Mouse (Mus musculus) forebrain, postnatal 0 days (tissue): ENCODE results near the gene P4ha2. TPM values are rescaled to one million over a fixed set of nuclear protein-coding genes. Genes with fewer than 3 reads are reported as not detected.
A peak's percentile ranks its signal among the peaks of the same experiment; 100 is the strongest.

Experiments used
- ATAC-seq: fragments of 200-750 bp; cut with Nextera tagmentation; 2 replicates; pipeline ENCODE4 v1.8.0; 2017; ENCODE audit warnings: mild to moderate bottlenecking, moderate library complexity
- DNase-seq: peaks from one replicate; pipeline ENCODE4 v3.0.0-alpha.2; 2015
- H3K27ac ChIP-seq: fragments of 300-500 bp; sonication (generic); 2 replicates; pipeline ENCODE4 v1.5.1; 2014; ENCODE audit warnings: low read depth, mild to moderate bottlenecking, antibody characterized with exemption, low read length, moderate library complexity, mixed read lengths
- H3K27me3 ChIP-seq: fragments of 300-500 bp; sonication (generic); 2 replicates; pipeline ENCODE4 v1.6.1; 2014; ENCODE audit warnings: mild to moderate bottlenecking, low read length, mixed read lengths; ENCODE audit not compliant: insufficient read depth
- H3K36me3 ChIP-seq: fragments of 300-500 bp; sonication (generic); 2 replicates; pipeline ENCODE4 v1.6.1; 2014; ENCODE audit warnings: mild to moderate bottlenecking, moderate library complexity; ENCODE audit not compliant: insufficient read depth
- H3K4me1 ChIP-seq: fragments of 300-500 bp; sonication (generic); 2 replicates; pipeline ENCODE4 v1.6.1; 2014; ENCODE audit warnings: antibody characterized with exemption; ENCODE audit not compliant: insufficient read depth
- H3K4me2 ChIP-seq: fragments of 300-500 bp; sonication (generic); 2 replicates; pipeline ENCODE4 v1.6.1; 2014; ENCODE audit warnings: low read depth, mild to moderate bottlenecking, moderate library complexity
- H3K4me3 ChIP-seq: fragments of 300-500 bp; sonication (generic); 2 replicates; pipeline ENCODE4 v1.5.1; 2014; ENCODE audit warnings: low read depth, low read length, mixed read lengths
- H3K9ac ChIP-seq: fragments of 300-500 bp; sonication (generic); 2 replicates; pipeline ENCODE4 v1.6.1; 2014; ENCODE audit warnings: mild to moderate bottlenecking
- H3K9me3 ChIP-seq: fragments of 300-500 bp; sonication (generic); 2 replicates; pipeline ENCODE4 v1.6.1; 2016; ENCODE audit warnings: low read length
- CTCF ChIP-seq: sonication (generic); IDR thresholded peaks from 2 replicates; pipeline ENCODE4 v1.5.1; 2016; ENCODE audit warnings: antibody characterized with exemption, control low read depth, low read depth
- WGBS: fragments of 180-500 bp; shearing (Covaris S2); extraction: QIAGEN DNeasy Blood & Tissue Kit; methylation state at CpG from one replicate; pipeline ENCODE4 v1.1.7; 2014; 5-methylcytosine and 5-hydroxymethylcytosine counted together
- polyA plus RNA-seq: library from polyadenylated mRNA; unstranded; fragments of >200 nt; fragmentation: Nextera tagmentation; extraction: Ambion mirVana; gene quantifications from 2 replicates; pipeline ENCODE4 v1.2.1, GENCODE M21; 2015
- total RNA-seq: library from RNA; depleted of rRNA; stranded (reverse); fragments of >200 nt; gene quantifications from 2 replicates; pipeline ENCODE4 v1.2.3, GENCODE M21; 2014

P4ha2 gene
- total and polyA plus RNA-seq, 2 experiments from 2014 or later, result 6.1 to 9.8 TPM

- no peak for DNase-seq
- WGBS, result 88% methylated on average over 7 of the region's 7 CpGs
Observed at GRCm38 (mm10) chr11:54141200-54141971, 41.5 kb downstream of the P4ha2 start.

GRCm38 (mm10) chr11:54144886-54145285, 45.0 kb downstream of the P4ha2 start:
- WGBS, result 40% methylated on average over 3 of the region's 3 CpGs

More at GRCm38 (mm10) chr11:54141200-54141971, 41.5 kb downstream of the P4ha2 start:
- no peak overlapping the region for H3K9ac ChIP-seq
- no peaks in the 10 kb centered on the region for H3K36me3 ChIP-seq
- ATAC-seq, result no peak
- H3K4me1 ChIP-seq, result no peaks in the 10 kb centered on the region
- no peak overlapping the region for H3K27ac ChIP-seq
- H3K9me3 ChIP-seq, result no peaks in the 10 kb centered on the region
- no peak overlapping the region for H3K4me2 ChIP-seq
- no peak for TF ChIP-seq CTCF
- H3K4me3 ChIP-seq, result no peak overlapping the region
- no peaks in the 10 kb centered on the region for H3K27me3 ChIP-seq

DNA sequence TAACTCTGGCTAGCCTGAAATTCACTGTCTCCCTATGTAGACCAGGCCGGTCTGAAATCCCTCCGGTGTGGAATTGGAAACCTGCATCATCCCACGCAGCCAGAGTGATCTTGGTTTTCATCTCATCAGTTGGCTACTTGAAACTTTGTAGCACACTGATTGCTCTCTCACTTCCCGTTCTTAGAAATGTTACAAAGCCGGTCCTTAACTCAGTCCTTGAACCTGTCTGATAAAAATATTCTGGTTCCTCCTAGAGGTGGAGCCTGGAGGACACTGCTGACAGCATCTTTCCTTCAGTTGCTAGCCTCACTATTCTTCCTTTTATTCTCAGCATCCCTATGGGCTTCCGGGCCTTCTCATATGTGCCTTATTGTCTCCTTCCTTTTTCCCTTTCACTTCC, 46.1 kb downstream of the P4ha2 start:
- Histone ChIP-seq H3K27ac (no peak overlapping the region), H3K4me2 (no peak overlapping the region), H3K27me3 (no peaks in the 10 kb centered on the region), H3K36me3 (no peaks in the 10 kb centered on the region), H3K9ac (no peak overlapping the region), H3K9me3 (no peaks in the 10 kb centered on the region), H3K4me1 (no peaks in the 10 kb centered on the region), H3K4me3 (no peak overlapping the region)
- no peak for DNase-seq
- no peak for TF ChIP-seq CTCF
- no peak; the same call in 1 of the 2 replicates for ATAC-seq
- WGBS, result 73% methylated on average over 6 of the region's 6 CpGs

More at GRCm38 (mm10) chr11:54144886-54145285, 45.0 kb downstream of the P4ha2 start:
- peak; percentile 68 for DNase-seq
- ATAC-seq, result no peak
- H3K4me2 ChIP-seq, result no peak overlapping the region
- H3K36me3 ChIP-seq, result no peaks in the 10 kb centered on the region
- TF ChIP-seq CTCF, result peak; percentile 78
- H3K27ac ChIP-seq, result no peak overlapping the region
- H3K27me3 ChIP-seq, result no peaks in the 10 kb centered on the region
- H3K4me3 ChIP-seq, result no peak overlapping the region
- no peaks in the 10 kb centered on the region for H3K4me1 ChIP-seq
- no peaks in the 10 kb centered on the region for H3K9me3 ChIP-seq
- no peak overlapping the region for H3K9ac ChIP-seq

GRCm38 (mm10) chr11:54149791-54150465, 50.0 kb downstream of the P4ha2 start:
- no peak overlapping the region for H3K4me2 ChIP-seq
- H3K9me3 ChIP-seq, result no peaks in the 10 kb centered on the region
- no peaks in the 10 kb centered on the region for H3K27me3 ChIP-seq
- no peaks in the 10 kb centered on the region for H3K4me1 ChIP-seq
- no peak overlapping the region for H3K4me3 ChIP-seq
- no peak for ATAC-seq
- 87% methylated on average over 3 of the region's 3 CpGs for WGBS
- TF ChIP-seq CTCF, result no peak
- H3K27ac ChIP-seq, result no peak overlapping the region
- no peaks in the 10 kb centered on the region for H3K36me3 ChIP-seq
- DNase-seq, result no peak
- no peak overlapping the region for H3K9ac ChIP-seq

GRCm38 (mm10) chr11:54151141-54151540, 51.2 kb downstream of the P4ha2 start:
- Histone ChIP-seq H3K27ac (no peak overlapping the region), H3K9ac (no peak overlapping the region), H3K4me3 (no peak overlapping the region), H3K9me3 (no peaks in the 10 kb centered on the region), H3K4me2 (no peak overlapping the region), H3K4me1 (peaks cover 3% of the 10 kb centered on the region; the same call in 1 of the 2 replicates), H3K36me3 (no peaks in the 10 kb centered on the region), H3K27me3 (no peaks in the 10 kb centered on the region)
- 63% methylated on average over 7 of the region's 7 CpGs for WGBS
- ATAC-seq (no peak), DNase-seq (no peak)
- TF ChIP-seq CTCF, result no peak

DNA sequence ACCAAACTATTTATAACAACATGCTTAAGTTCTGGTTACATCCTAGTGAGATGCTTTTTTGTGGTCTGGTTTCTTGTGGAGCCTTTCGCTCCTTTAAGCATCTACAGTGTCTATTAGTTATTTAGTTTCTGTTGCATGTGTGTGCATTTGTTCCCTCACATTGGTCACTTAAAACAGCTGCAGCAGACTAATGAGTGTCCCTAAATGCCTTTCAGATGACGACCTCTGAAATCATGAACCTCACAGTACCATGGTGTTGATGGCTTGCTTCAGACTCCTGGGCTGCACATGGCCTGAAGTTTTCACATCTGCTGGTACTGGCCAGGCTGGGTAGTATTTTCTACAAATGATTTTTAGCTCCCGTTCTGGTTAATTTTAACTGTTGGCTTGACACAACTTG, 53.1 kb downstream of the P4ha2 start:
- no peak overlapping the region for H3K27ac ChIP-seq
- H3K4me2 ChIP-seq, result no peak overlapping the region
- no peak overlapping the region for H3K4me3 ChIP-seq
- no peaks in the 10 kb centered on the region for H3K36me3 ChIP-seq
- no peaks in the 10 kb centered on the region for H3K9me3 ChIP-seq
- DNase-seq, result no peak
- H3K9ac ChIP-seq, result no peak overlapping the region
- H3K27me3 ChIP-seq, result no peaks in the 10 kb centered on the region
- H3K4me1 ChIP-seq, result peaks cover 3% of the 10 kb centered on the region; the same call in 1 of the 2 replicates
- no peak for ATAC-seq
- WGBS, result 76% methylated on average over 3 of the region's 3 CpGs
- no peak for TF ChIP-seq CTCF

GRCm38 (mm10) chr11:54155864-54156263, 56.0 kb downstream of the P4ha2 start:
- DNase-seq (peak; percentile 20), ATAC-seq (peak; percentile 29; the same call in 1 of the 2 replicates)
- no peak overlapping the region for H3K27ac ChIP-seq

More at GRCm38 (mm10) chr11:54155864-54156263, 56.0 kb downstream of the P4ha2 start:
- H3K9me3 ChIP-seq, result no peaks in the 10 kb centered on the region
- TF ChIP-seq CTCF, result no peak
- no peaks in the 10 kb centered on the region for H3K27me3 ChIP-seq
- no peak overlapping the region for H3K4me3 ChIP-seq
- H3K36me3 ChIP-seq, result no peaks in the 10 kb centered on the region
- WGBS, result 73% methylated on average over 6 of the region's 6 CpGs
- H3K9ac ChIP-seq, result no peak overlapping the region
- H3K4me1 ChIP-seq, result peaks cover 3% of the 10 kb centered on the region; the same call in 1 of the 2 replicates
- no peak overlapping the region for H3K4me2 ChIP-seq
